Comparison of ENCODE assay signal across 24 mouse cellular contexts in genomic region chr14:117498785-117499184, GRCm38 (mm10).
DNase-seq lines count a peak whose midpoint lies in the region; ATAC-seq and TF ChIP-seq lines count a peak whose summit lies in the region.
"Had no signal": no experiment of that assay in that cellular context is flagged by ENCODE, and none has a peak within 500 bp of the region (broad histone marks: within the 10 kb centered on the region; RNA-seq: fewer than 3 reads in every experiment).

No protein-coding gene starts in this region.

- H3K4me2 ChIP-seq in intestine, embryonic 16.5 days (ENCODE audit: low read depth, low read length): no peak overlapping the region
- no peak overlapping the region for H3K4me2 ChIP-seq in intestine, embryonic 15.5 days (replicated peaks)
- H3K4me2 ChIP-seq in kidney, embryonic 16.5 days (replicated peaks; ENCODE audit: low read depth, low read length): no peak overlapping the region
- no peak overlapping the region for H3K4me2 ChIP-seq in CH12.LX (ENCODE audit: insufficient read depth, low read depth, poor library complexity, severe bottlenecking)
- H3K4me2 ChIP-seq in stomach, embryonic 15.5 days: no peak overlapping the region
- H3K4me2 ChIP-seq: forebrain, embryonic 13.5 days; heart, embryonic 11.5 days; hindbrain, embryonic 12.5 days; hindbrain, embryonic 15.5 days had no signal

- no peak overlapping the region for H3K4me3 ChIP-seq in intestine, embryonic 16.5 days (ENCODE audit: low read length)
- H3K4me3 ChIP-seq in intestine, embryonic 15.5 days (replicated peaks): no peak overlapping the region
- no peak overlapping the region for H3K4me3 ChIP-seq in kidney, embryonic 16.5 days (ENCODE audit: low read length)
- no peak overlapping the region for H3K4me3 ChIP-seq in CH12.LX (replicated peaks in 1 of 3; ENCODE audit: low read depth in 2 of 3, low read length in 2 of 3, poor library complexity in 1 of 3)
- no peak overlapping the region for H3K4me3 ChIP-seq in stomach, embryonic 15.5 days (replicated peaks)
- H3K4me3 ChIP-seq: forebrain, embryonic 10.5 days; forebrain, embryonic 13.5 days; hindbrain, embryonic 12.5 days; hindbrain, embryonic 15.5 days had no signal

- TF ChIP-seq CTCF in CH12.LX (conservative IDR thresholded peaks at IDR 0.05 in 1 of 2, IDR thresholded peaks at IDR 0.05 in 1 of 2; ENCODE audit: low read depth in 2 of 2, low read length in 2 of 2): no peak

- dilution Hi-C loops in CH12.LX (cut with MboI; ENCODE audit: extremely low pct_ligation_motif_present, extremely low pct_unique_long_range_greater_than_20kb, low sequenced_read_pairs): no loop called here

- no peak for TF ChIP-seq EP300 in CH12.LX (IDR thresholded peaks at IDR 0.05; ENCODE audit: low read length)

- H3K27ac ChIP-seq in intestine, embryonic 16.5 days (ENCODE audit: low read length): no peak overlapping the region
- H3K27ac ChIP-seq in intestine, embryonic 15.5 days: no peak overlapping the region
- no peak overlapping the region for H3K27ac ChIP-seq in kidney, embryonic 16.5 days (ENCODE audit: low read length)
- H3K27ac ChIP-seq in CH12.LX (ENCODE audit: insufficient read depth, low read depth): no peak overlapping the region
- peak overlapping the region; percentile 40 for H3K27ac ChIP-seq in stomach, embryonic 15.5 days
- H3K27ac ChIP-seq: forebrain, embryonic 10.5 days; forebrain, embryonic 13.5 days; hindbrain, embryonic 12.5 days; hindbrain, embryonic 15.5 days had no signal

- H3K9me3 ChIP-seq in intestine, embryonic 16.5 days (ENCODE audit: control insufficient read depth, low read length): no peaks in the 10 kb centered on the region
- H3K9me3 ChIP-seq in intestine, embryonic 15.5 days: no peaks in the 10 kb centered on the region
- no peaks in the 10 kb centered on the region for H3K9me3 ChIP-seq in kidney, embryonic 16.5 days (ENCODE audit: low read length)
- no peaks in the 10 kb centered on the region for H3K9me3 ChIP-seq in CH12.LX (replicated peaks; ENCODE audit: low read length)
- no peaks in the 10 kb centered on the region for H3K9me3 ChIP-seq in stomach, embryonic 15.5 days
- H3K9me3 ChIP-seq: forebrain, embryonic 10.5 days; forebrain, embryonic 13.5 days; hindbrain, embryonic 12.5 days; hindbrain, embryonic 15.5 days had no signal

- no peak for DNase-seq in kidney, postnatal 36 days
- peak; percentile 43 for DNase-seq in CH12.LX (ENCODE audit: extremely low read depth)
- DNase-seq in cerebellum, postnatal 4 days (ENCODE audit: low spot score in 2 of 2): no peak
- DNase-seq in gastrocnemius, postnatal 4 days (ENCODE audit: low spot score in 2 of 2): no peak
- DNase-seq: adrenal gland, adult 2 months; adrenal gland, postnatal 25 days; B cell, adult 2 months; cerebellum, adult 11-12 months; cerebellum, adult 8-10 months; cerebellum, postnatal 10 days; cerebellum, postnatal 36 days; gastrocnemius, postnatal 10 days; gastrocnemius, postnatal 36 days; heart, adult 11 months had no signal

- in situ Hi-C loops in CH12.LX (cut with MboI; ENCODE audit: low pct_ligation_motif_present, low pct_unique_long_range_greater_than_20kb, low sequenced_read_pairs): no loop called here

- 55% methylated on average over 6 of the region's 6 CpGs for WGBS in intestine, embryonic 16.5 days
- WGBS in intestine, embryonic 15.5 days: 52% methylated on average over 6 of the region's 6 CpGs
- WGBS in kidney, embryonic 16.5 days: 48% methylated on average over 6 of the region's 6 CpGs
- WGBS in stomach, embryonic 15.5 days: 55% methylated on average over 6 of the region's 6 CpGs

- H3K4me1 ChIP-seq in intestine, embryonic 16.5 days (ENCODE audit: control insufficient read depth, insufficient read depth, low read length): 0 out of 2 replicates have a peak, but pooled peaks cover 2% of the 10 kb centered on the region
- H3K4me1 ChIP-seq in intestine, embryonic 15.5 days (replicated peaks): no peaks in the 10 kb centered on the region
- 0 out of 2 replicates have a peak, but pooled peaks cover 6% of the 10 kb centered on the region for H3K4me1 ChIP-seq in kidney, embryonic 16.5 days (ENCODE audit: insufficient read depth, low read length)
- H3K4me1 ChIP-seq in CH12.LX (ENCODE audit: control insufficient read depth in 1 of 2, insufficient read depth in 2 of 2): peaks cover 0 to 8% of the 10 kb centered on the region in 2 experiments; a peak in 1 of 4 replicates
- H3K4me1 ChIP-seq in stomach, embryonic 15.5 days: 0 out of 2 replicates have a peak, but pooled peaks cover 6% of the 10 kb centered on the region
- H3K4me1 ChIP-seq: forebrain, embryonic 10.5 days; forebrain, embryonic 13.5 days; hindbrain, embryonic 12.5 days; hindbrain, embryonic 15.5 days had no signal

- no peaks in the 10 kb centered on the region for H3K36me3 ChIP-seq in intestine, embryonic 16.5 days (ENCODE audit: control insufficient read depth, insufficient read depth, low read length)
- no peaks in the 10 kb centered on the region for H3K36me3 ChIP-seq in intestine, embryonic 15.5 days
- H3K36me3 ChIP-seq in kidney, embryonic 16.5 days (ENCODE audit: insufficient read depth, low read length): no peaks in the 10 kb centered on the region
- H3K36me3 ChIP-seq in CH12.LX (replicated peaks in 1 of 2; ENCODE audit: control insufficient read depth in 1 of 2, insufficient read depth in 1 of 2, low read length in 1 of 2): no peaks in the 10 kb centered on the region
- no peaks in the 10 kb centered on the region for H3K36me3 ChIP-seq in stomach, embryonic 15.5 days
- H3K36me3 ChIP-seq: forebrain, embryonic 10.5 days; hindbrain, embryonic 12.5 days; hindbrain, embryonic 15.5 days had no signal

- no peaks in the 10 kb centered on the region for H3K27me3 ChIP-seq in intestine, embryonic 16.5 days (replicated peaks; ENCODE audit: control insufficient read depth, insufficient read depth, low read length)
- H3K27me3 ChIP-seq in intestine, embryonic 15.5 days (replicated peaks): no peaks in the 10 kb centered on the region
- no peaks in the 10 kb centered on the region for H3K27me3 ChIP-seq in kidney, embryonic 16.5 days (ENCODE audit: insufficient read depth, low read length)
- no peaks in the 10 kb centered on the region for H3K27me3 ChIP-seq in CH12.LX (replicated peaks)
- no peaks in the 10 kb centered on the region for H3K27me3 ChIP-seq in stomach, embryonic 15.5 days (replicated peaks)
- H3K27me3 ChIP-seq: forebrain, embryonic 13.5 days; hindbrain, embryonic 12.5 days; hindbrain, embryonic 15.5 days had no signal

- peak; percentile 42 for ATAC-seq in intestine, embryonic 16.5 days
- ATAC-seq in intestine, embryonic 15.5 days: no peak
- ATAC-seq in kidney, embryonic 16.5 days (ENCODE audit: low FRiP score, low TSS enrichment): peak; percentile 89
- ATAC-seq in stomach, embryonic 15.5 days (ENCODE audit: insufficient read depth, low FRiP score, low read depth): no peak; the same call in 1 of the 2 replicates
- ATAC-seq: forebrain, embryonic 13.5 days; forebrain, embryonic 16.5 days had no signal

- TF ChIP-seq RAD21 in CH12.LX (IDR thresholded peaks at IDR 0.05; ENCODE audit: low read depth, low read length): no peak

- H3K79me2 ChIP-seq in CH12.LX (replicated peaks; ENCODE audit: control insufficient read depth, extremely low read depth, insufficient read depth, poor library complexity, severe bottlenecking): no peaks in the 10 kb centered on the region

- no peak for TF ChIP-seq POLR2A in CH12.LX (IDR thresholded peaks at IDR 0.05; ENCODE audit: low read depth, low read length)

- H3K9ac ChIP-seq in intestine, embryonic 16.5 days (ENCODE audit: low read depth, low read length): no peak overlapping the region
- no peak overlapping the region for H3K9ac ChIP-seq in intestine, embryonic 15.5 days
- H3K9ac ChIP-seq in kidney, embryonic 16.5 days (replicated peaks; ENCODE audit: low read length): no peak overlapping the region
- no peak overlapping the region for H3K9ac ChIP-seq in CH12.LX (ENCODE audit: insufficient read depth, low read depth)
- H3K9ac ChIP-seq in stomach, embryonic 15.5 days: no peak overlapping the region
- H3K9ac ChIP-seq: forebrain, embryonic 13.5 days; hindbrain, embryonic 12.5 days; hindbrain, embryonic 15.5 days had no signal

TF ChIP-seq in CH12.LX, 34 proteins besides CTCF, POLR2A, EP300 and RAD21:
- TF ChIP-seq MXI1 (IDR thresholded peaks at IDR 0.05; ENCODE audit: low read depth, low read length) (no peak), SIN3A (IDR thresholded peaks at IDR 0.05; ENCODE audit: low read length) (no peak), ZNF384 (IDR thresholded peaks at IDR 0.05; ENCODE audit: low read depth, low read length) (no peak), HCFC1 (IDR thresholded peaks at IDR 0.05; ENCODE audit: low read depth, low read length) (no peak), GABPA (IDR thresholded peaks at IDR 0.05; ENCODE audit: insufficient replicate concordance, low read depth, low read length) (no peak), SMC3 (IDR thresholded peaks at IDR 0.05; ENCODE audit: low read depth, low read length) (no peak), ZMIZ1 (IDR thresholded peaks at IDR 0.05; ENCODE audit: low read depth, low read length) (no peak), MAZ (IDR thresholded peaks at IDR 0.05; ENCODE audit: low read depth, low read length) (no peak), TCF12 (IDR thresholded peaks at IDR 0.05; ENCODE audit: low read depth, low read length) (no peak), ZC3H11A (IDR thresholded peaks at IDR 0.05; ENCODE audit: low read depth, low read length) (no peak), TBP (conservative IDR thresholded peaks at IDR 0.05; ENCODE audit: low read depth, low read length) (no peak)

Comparison
In these comparisons a context has a peak if more than half of its experiments do, and no peak if none do; other contexts are left out.
1. ATAC-seq: peak in intestine, embryonic 16.5 days (single experiment) and kidney, embryonic 16.5 days (single experiment); none in intestine, embryonic 15.5 days (single experiment) and stomach, embryonic 15.5 days (single experiment).